Mouse (Mus musculus) myocyte (in vitro differentiated cells): ENCODE data around the gene Pnliprp1. TPM values are rescaled to one million over a fixed set of nuclear protein-coding genes. Genes with fewer than 3 reads are reported as not detected.

Experiments
- H3K27me3 ChIP-seq: one replicate; pipeline ENCODE4 v1.6.1; 2011; ENCODE audit not compliant: control insufficient read depth, insufficient read depth, insufficient read length
- H3K36me3 ChIP-seq: one replicate; pipeline ENCODE4 v1.6.1; 2011; ENCODE audit not compliant: control insufficient read depth, insufficient read depth
- H3K4me2 ChIP-seq: one replicate; pipeline ENCODE4 v1.6.1; 2011; ENCODE audit warnings: low read depth, control low read depth
- H3K4me3 ChIP-seq: one replicate; pipeline ENCODE4 v1.5.1; 2011; ENCODE audit warnings: mild to moderate bottlenecking, control low read depth, moderate library complexity
- H3K79me2 ChIP-seq: one replicate; pipeline ENCODE4 v1.6.1; 2011; ENCODE audit not compliant: control insufficient read depth, insufficient read depth
- H3ac ChIP-seq: one replicate; pipeline ENCODE4 v1.6.1; 2011; ENCODE audit not compliant: control insufficient read depth, insufficient read length
- CEBPB ChIP-seq: IDR thresholded peaks from 2 replicates; pipeline ENCODE4 v1.6.1; 2011; ENCODE audit warnings: mild to moderate bottlenecking, moderate library complexity; ENCODE audit not compliant: poor library complexity, insufficient read depth, severe bottlenecking
- E2F4 ChIP-seq: IDR thresholded peaks from one replicate; pipeline ENCODE4 v1.6.1; 2011; ENCODE audit warnings: mild to moderate bottlenecking, control low read depth, moderate library complexity; ENCODE audit not compliant: insufficient read depth
- MAX ChIP-seq: IDR thresholded peaks from one replicate; pipeline ENCODE4 v1.6.1; 2011; ENCODE audit warnings: low read depth, mild to moderate bottlenecking, control low read depth
- MYOD1 ChIP-seq, 3 experiments: IDR thresholded peaks; one replicate each; pipeline ENCODE4 v1.6.1; 2011; ENCODE audit warnings: control low read depth in 2 of 3, low read depth in 2 of 3, mild to moderate bottlenecking in 2 of 3, moderate library complexity in 1 of 3; ENCODE audit not compliant: insufficient read length in 2 of 3, control insufficient read depth in 1 of 3
- MYOG ChIP-seq, 3 experiments: IDR thresholded peaks; one replicate each; pipeline ENCODE4 v1.6.1; 2011; ENCODE audit warnings: control low read depth in 2 of 3, low read depth in 2 of 3, mild to moderate bottlenecking in 2 of 3; ENCODE audit not compliant: insufficient read length in 2 of 3, control insufficient read depth in 1 of 3, insufficient read depth in 1 of 3
- POLR2A ChIP-seq: IDR thresholded peaks from one replicate; pipeline ENCODE4 v1.6.1; 2011; ENCODE audit warnings: low read depth, mild to moderate bottlenecking, control low read depth, moderate library complexity; ENCODE audit not compliant: insufficient read length
- POLR2AphosphoS2 ChIP-seq: IDR thresholded peaks from one replicate; pipeline ENCODE4 v1.6.1; 2011; ENCODE audit warnings: low read depth, control low read depth; ENCODE audit not compliant: insufficient read length
- REST ChIP-seq: IDR thresholded peaks from one replicate; pipeline ENCODE4 v1.6.1; 2011; ENCODE audit warnings: mild to moderate bottlenecking, control low read depth, moderate library complexity; ENCODE audit not compliant: insufficient read depth, insufficient read length
- SRF ChIP-seq: IDR thresholded peaks from one replicate; pipeline ENCODE4 v1.6.1; 2011; ENCODE audit warnings: low read depth; ENCODE audit not compliant: control insufficient read depth, insufficient read length
- TCF12 ChIP-seq: IDR thresholded peaks from one replicate; pipeline ENCODE4 v1.6.1; 2011; ENCODE audit warnings: mild to moderate bottlenecking, control low read depth; ENCODE audit not compliant: poor library complexity, insufficient read depth, severe bottlenecking
- TCF3 ChIP-seq: IDR thresholded peaks from one replicate; pipeline ENCODE4 v1.6.1; 2011; ENCODE audit warnings: low read depth, control low read depth; ENCODE audit not compliant: insufficient read length
- USF1 ChIP-seq: IDR thresholded peaks from one replicate; pipeline ENCODE4 v1.6.1; 2011; ENCODE audit warnings: low read depth, mild to moderate bottlenecking, control low read depth, moderate library complexity
- polyA plus RNA-seq: library from polyadenylated mRNA; unstranded; fragments of >200 nt; fragmentation: generic; extraction: Trizol; gene quantifications from one replicate; pipeline ENCODE4 v1.2.1, GENCODE M21; 2012; ENCODE audit warnings: missing spikeins

Pnliprp1 gene
- polyA plus RNA-seq, 1 experiment, result not detected

DNA sequence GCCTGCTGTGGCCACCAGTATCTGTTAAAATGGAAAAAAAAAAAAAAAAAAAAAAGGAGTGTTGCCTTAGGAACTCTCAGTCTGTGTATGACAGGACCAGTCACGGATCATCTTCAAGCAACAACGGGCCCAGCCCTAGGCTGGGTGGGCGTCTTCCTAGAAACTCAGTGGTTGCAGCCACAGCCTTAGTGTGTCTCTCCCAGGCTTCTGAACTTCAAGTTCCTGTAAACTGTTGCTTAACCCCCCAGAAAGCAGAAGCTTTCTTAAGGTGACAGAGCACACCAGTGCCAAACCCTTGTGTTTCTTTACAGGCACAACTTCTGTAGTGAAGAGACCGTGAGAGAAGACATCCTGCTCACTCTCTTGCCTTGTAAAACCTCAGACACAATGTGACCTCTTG, 15.0 kb downstream of the Pnliprp1 start:
- Histone ChIP-seq H3K79me2 (no peaks in the 10 kb centered on the region), H3K27me3 (peaks cover 13% of the 10 kb centered on the region), H3ac (no peak overlapping the region), H3K4me3 (no peak overlapping the region), H3K36me3 (no peaks in the 10 kb centered on the region), H3K4me2 (no peak overlapping the region)
- TF ChIP-seq MYOD1 (IDR thresholded peaks at IDR 0.05; ENCODE audit: control insufficient read depth in 1 of 3, insufficient read length in 2 of 3, low read depth in 2 of 3), result no peak
- no peak for TF ChIP-seq SRF
- no peak for TF ChIP-seq USF1
- TF ChIP-seq TCF3, result no peak
- no peak for TF ChIP-seq REST
- TF ChIP-seq TCF12, result no peak
- no peak for TF ChIP-seq POLR2AphosphoS2
- TF ChIP-seq E2F4, result no peak
- TF ChIP-seq CEBPB, result no peak
- TF ChIP-seq POLR2A, result no peak
- no peak for TF ChIP-seq MAX
- TF ChIP-seq MYOG (IDR thresholded peaks at IDR 0.05; ENCODE audit: control insufficient read depth in 1 of 3, insufficient read depth in 1 of 3, insufficient read length in 2 of 3, low read depth in 2 of 3), result no peak

DNA sequence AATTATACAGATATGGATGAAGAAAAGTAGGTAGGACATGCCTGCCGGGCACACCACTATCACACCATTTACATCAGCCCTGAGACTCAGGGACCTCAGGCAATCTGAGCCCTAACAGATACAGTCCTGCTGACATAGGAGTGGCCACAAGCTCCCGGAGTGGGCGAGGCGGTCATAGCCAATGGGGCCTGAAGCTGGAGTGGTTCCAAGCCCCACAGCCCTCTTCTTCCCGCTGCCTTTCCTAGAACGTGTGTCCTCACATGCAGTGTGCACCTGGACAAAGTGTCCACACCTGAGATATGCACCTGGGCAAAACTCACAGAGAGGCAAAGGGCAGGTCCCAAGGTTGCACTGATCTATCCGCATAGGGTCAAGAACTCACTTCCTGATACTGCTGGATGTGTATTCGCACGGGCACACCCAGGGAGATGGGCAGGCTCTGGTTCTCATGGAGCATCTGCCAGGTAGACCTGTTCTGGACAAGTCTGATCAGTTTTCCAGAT, 18.9 kb downstream of the Pnliprp1 start:
- no peak overlapping the region for H3K4me2 ChIP-seq
- H3ac ChIP-seq, result no peak overlapping the region
- H3K4me3 ChIP-seq, result no peak overlapping the region
- no peak for TF ChIP-seq MYOD1 (IDR thresholded peaks at IDR 0.05; ENCODE audit: control insufficient read depth in 1 of 3, insufficient read length in 2 of 3, low read depth in 2 of 3)
- H3K36me3 ChIP-seq, result no peaks in the 10 kb centered on the region
- peaks cover 7% of the 10 kb centered on the region for H3K27me3 ChIP-seq
- H3K79me2 ChIP-seq, result no peaks in the 10 kb centered on the region

DNA sequence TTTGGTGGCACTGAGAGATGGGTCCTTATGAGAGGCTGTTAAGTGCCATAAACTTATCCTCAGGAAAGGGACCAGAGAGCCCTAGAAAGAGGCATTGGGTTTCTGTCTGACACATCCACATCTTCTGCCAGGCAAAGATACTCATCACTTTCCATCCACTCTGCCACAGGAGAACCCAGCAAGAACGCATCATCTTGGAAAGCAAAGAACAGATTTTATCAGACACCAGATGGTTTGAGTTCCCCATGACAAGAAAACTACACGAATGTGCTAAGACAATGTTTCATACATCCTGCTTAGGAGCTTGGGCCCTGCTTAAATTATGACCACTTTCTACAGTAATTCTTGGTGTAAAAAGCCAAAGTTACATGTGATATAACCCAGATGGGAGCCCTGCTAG, 22.1 kb downstream of the Pnliprp1 start:
- TF ChIP-seq CEBPB, result no peak
- TF ChIP-seq MYOG (IDR thresholded peaks at IDR 0.05; ENCODE audit: control insufficient read depth in 1 of 3, insufficient read depth in 1 of 3, insufficient read length in 2 of 3, low read depth in 2 of 3), result no peak
- TF ChIP-seq REST, result no peak
- no peak for TF ChIP-seq TCF3
- TF ChIP-seq MYOD1 (IDR thresholded peaks at IDR 0.05; ENCODE audit: control insufficient read depth in 1 of 3, insufficient read length in 2 of 3, low read depth in 2 of 3), result no peak
- TF ChIP-seq TCF12, result no peak
- no peak for TF ChIP-seq E2F4
- TF ChIP-seq MAX, result no peak
- TF ChIP-seq POLR2A, result no peak
- no peak for TF ChIP-seq USF1
- no peak for TF ChIP-seq SRF
- TF ChIP-seq POLR2AphosphoS2, result no peak
- no peaks in the 10 kb centered on the region for H3K79me2 ChIP-seq

DNA sequence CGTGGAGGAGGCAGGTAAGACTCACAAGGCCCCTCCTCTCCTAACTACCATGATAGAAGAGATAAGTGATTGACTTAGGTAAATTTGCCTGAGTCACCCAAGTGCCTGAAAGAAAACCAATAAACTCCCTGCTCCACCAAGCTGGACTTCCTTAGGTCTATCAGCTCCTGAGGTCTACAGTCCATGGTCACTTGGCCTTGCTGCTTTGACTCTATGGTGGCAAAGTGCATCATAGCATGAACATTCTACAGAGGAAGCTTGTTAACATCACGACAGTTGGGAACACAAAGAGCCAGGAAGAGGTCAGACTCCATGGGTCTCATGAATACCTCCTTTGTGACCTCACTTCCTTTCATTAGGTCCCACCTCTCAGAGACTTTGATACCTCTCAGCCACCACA, 22.8 kb downstream of the Pnliprp1 start:
- TF ChIP-seq MAX, result no peak
- TF ChIP-seq SRF, result no peak
- no peak for TF ChIP-seq USF1
- TF ChIP-seq TCF12, result no peak
- TF ChIP-seq REST, result no peak
- no peak overlapping the region for H3K4me3 ChIP-seq
- H3K79me2 ChIP-seq, result no peaks in the 10 kb centered on the region
- H3K27me3 ChIP-seq, result peaks cover 4% of the 10 kb centered on the region
- H3K4me2 ChIP-seq, result no peak overlapping the region
- H3ac ChIP-seq, result no peak overlapping the region
- H3K36me3 ChIP-seq, result no peaks in the 10 kb centered on the region

More for the DNA sequence above, 22.1 kb downstream of the Pnliprp1 start:
- no peaks in the 10 kb centered on the region for H3K36me3 ChIP-seq
- no peak overlapping the region for H3K4me2 ChIP-seq
- H3K4me3 ChIP-seq, result no peak overlapping the region
- H3ac ChIP-seq, result no peak overlapping the region
- peaks cover 7% of the 10 kb centered on the region for H3K27me3 ChIP-seq

DNA sequence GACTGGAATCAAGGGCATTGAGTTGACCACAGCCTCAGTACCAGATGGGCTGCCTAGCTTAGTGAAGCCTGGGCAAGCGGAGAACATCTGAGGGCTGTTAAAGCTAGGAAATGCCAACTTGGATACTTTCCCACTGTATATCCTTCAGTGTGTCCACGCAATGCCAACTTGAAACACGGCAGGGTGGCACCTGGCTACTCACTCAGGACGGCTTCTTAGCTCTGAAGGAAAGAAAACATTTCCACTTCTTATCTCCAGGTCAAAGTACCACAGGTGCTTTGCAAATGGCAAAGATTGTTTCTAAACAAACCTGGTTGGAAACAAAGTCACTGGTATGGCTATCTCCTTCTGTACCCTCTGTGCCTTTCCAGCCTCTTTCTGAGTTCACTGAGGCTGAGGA, 30.2 kb downstream of the Pnliprp1 start:
- TF ChIP-seq USF1 (no peak), CEBPB (no peak), MYOD1 (IDR thresholded peaks at IDR 0.05; ENCODE audit: control insufficient read depth in 1 of 3, insufficient read length in 2 of 3, low read depth in 2 of 3) (no peak), POLR2A (no peak), MYOG (IDR thresholded peaks at IDR 0.05; ENCODE audit: control insufficient read depth in 1 of 3, insufficient read depth in 1 of 3, insufficient read length in 2 of 3, low read depth in 2 of 3) (no peak), MAX (no peak), TCF12 (no peak), POLR2AphosphoS2 (no peak), SRF (no peak), REST (no peak), E2F4 (no peak), TCF3 (no peak)
- H3K27me3 ChIP-seq, result no peaks in the 10 kb centered on the region
- H3K79me2 ChIP-seq, result no peaks in the 10 kb centered on the region
- no peak overlapping the region for H3K4me3 ChIP-seq
- H3K4me2 ChIP-seq, result no peak overlapping the region
- H3K36me3 ChIP-seq, result no peaks in the 10 kb centered on the region
- no peak overlapping the region for H3ac ChIP-seq
